Mouse (Mus musculus) heart, embryonic 10.5 days (tissue): ENCODE measurements around the gene Zfp36l2. TPM values are rescaled to one million over a fixed set of nuclear protein-coding genes. Genes with fewer than 3 reads are reported as not detected.

ENCODE experiments used
- DNase-seq: peaks from one replicate; pipeline ENCODE4 v3.0.0-alpha.2; 2017; ENCODE audit warnings: low spot score
- H3K27ac ChIP-seq: fragments of 300-500 bp; sonication (generic); 2 replicates; pipeline ENCODE4 v1.5.1; 2016; ENCODE audit warnings: mild to moderate bottlenecking
- H3K27me3 ChIP-seq: fragments of 300-500 bp; sonication (generic); 2 replicates; pipeline ENCODE4 v1.6.1; 2016; ENCODE audit warnings: mild to moderate bottlenecking; ENCODE audit not compliant: poor library complexity, insufficient read depth, severe bottlenecking
- H3K36me3 ChIP-seq: fragments of 300-500 bp; sonication (generic); 2 replicates; pipeline ENCODE4 v1.6.1; 2016; ENCODE audit warnings: mild to moderate bottlenecking, moderate library complexity
- H3K4me1 ChIP-seq: fragments of 300-500 bp; sonication (generic); 2 replicates; pipeline ENCODE4 v1.6.1; 2016; ENCODE audit warnings: mild to moderate bottlenecking
- H3K4me3 ChIP-seq: fragments of 300-500 bp; sonication (generic); 2 replicates; pipeline ENCODE4 v1.5.1; 2016; ENCODE audit warnings: mild to moderate bottlenecking, moderate library complexity
- H3K9me3 ChIP-seq: fragments of 300-500 bp; sonication (generic); 2 replicates; pipeline ENCODE4 v1.6.1; 2016; ENCODE audit warnings: mild to moderate bottlenecking, moderate library complexity
- WGBS: fragments of 180-500 bp; shearing (Covaris S2); methylation state at CpG from one replicate; pipeline ENCODE4 v1.1.7; 2016; 5-methylcytosine and 5-hydroxymethylcytosine counted together
- polyA plus RNA-seq: library from polyadenylated mRNA; unstranded; fragments of >200 nt; fragmentation: Nextera tagmentation; extraction: Ambion mirVana; gene quantifications from 2 replicates; pipeline ENCODE4 v1.2.1, GENCODE M21; 2016

Gene Zfp36l2
- polyA plus RNA-seq, 1 experiment from 2014 or later: 10.4 TPM

GRCm38 (mm10) chr17:84143219-84143844 lies 44.4 kb downstream of the Zfp36l2 start:
- Histone ChIP-seq H3K4me3 (no peak overlapping the region), H3K27me3 (no peaks in the 10 kb centered on the region), H3K4me1 (peaks cover 70% of the 10 kb centered on the region), H3K9me3 (no peaks in the 10 kb centered on the region), H3K36me3 (no peaks in the 10 kb centered on the region), H3K27ac (peak overlapping the region; percentile 69)
- 50% methylated on average over 12 of the region's 12 CpGs for WGBS
- DNase-seq: no peak

- peaks cover 66% of the 10 kb centered on the region for H3K4me1 ChIP-seq
- peak overlapping the region; percentile 77 for H3K27ac ChIP-seq
- DNase-seq: no peak
These were observed 46.1 kb downstream of the Zfp36l2 start for GRCm38 (mm10) chr17:84141691-84142090.

GRCm38 (mm10) chr17:84140822-84141507 lies 46.8 kb downstream of the Zfp36l2 start:
- Histone ChIP-seq H3K9me3 (no peaks in the 10 kb centered on the region), H3K27ac (peak overlapping the region; percentile 77), H3K36me3 (no peaks in the 10 kb centered on the region), H3K27me3 (no peaks in the 10 kb centered on the region), H3K4me1 (peaks cover 66% of the 10 kb centered on the region), H3K4me3 (no peak overlapping the region)
- 46% methylated on average over 10 of the region's 10 CpGs for WGBS
- no peak for DNase-seq

More at GRCm38 (mm10) chr17:84141691-84142090, 46.1 kb downstream of the Zfp36l2 start:
- no peaks in the 10 kb centered on the region for H3K36me3 ChIP-seq
- no peak overlapping the region for H3K4me3 ChIP-seq
- no peaks in the 10 kb centered on the region for H3K27me3 ChIP-seq
- WGBS: 66% methylated on average over 6 of the region's 6 CpGs
- no peaks in the 10 kb centered on the region for H3K9me3 ChIP-seq

- Histone ChIP-seq H3K27me3 (no peaks in the 10 kb centered on the region), H3K36me3 (no peaks in the 10 kb centered on the region), H3K27ac (peak overlapping the region; percentile 7; the same call in 1 of the 2 replicates), H3K4me3 (no peak overlapping the region), H3K4me1 (peaks cover 63% of the 10 kb centered on the region), H3K9me3 (no peaks in the 10 kb centered on the region)
- WGBS: 88% methylated on average over 11 of the region's 11 CpGs
- no peak for DNase-seq
These were observed 50.2 kb downstream of the Zfp36l2 start for GRCm38 (mm10) chr17:84137393-84138171.

GRCm38 (mm10) chr17:84136669-84137392 lies 50.9 kb downstream of the Zfp36l2 start:
- Histone ChIP-seq H3K9me3 (no peaks in the 10 kb centered on the region), H3K27me3 (no peaks in the 10 kb centered on the region), H3K27ac (peak overlapping the region; percentile 7; the same call in 1 of the 2 replicates), H3K4me1 (peaks cover 56% of the 10 kb centered on the region), H3K36me3 (no peaks in the 10 kb centered on the region), H3K4me3 (no peak overlapping the region)
- DNase-seq: no peak
- WGBS: 26% methylated on average over 9 of the region's 10 CpGs

DNA sequence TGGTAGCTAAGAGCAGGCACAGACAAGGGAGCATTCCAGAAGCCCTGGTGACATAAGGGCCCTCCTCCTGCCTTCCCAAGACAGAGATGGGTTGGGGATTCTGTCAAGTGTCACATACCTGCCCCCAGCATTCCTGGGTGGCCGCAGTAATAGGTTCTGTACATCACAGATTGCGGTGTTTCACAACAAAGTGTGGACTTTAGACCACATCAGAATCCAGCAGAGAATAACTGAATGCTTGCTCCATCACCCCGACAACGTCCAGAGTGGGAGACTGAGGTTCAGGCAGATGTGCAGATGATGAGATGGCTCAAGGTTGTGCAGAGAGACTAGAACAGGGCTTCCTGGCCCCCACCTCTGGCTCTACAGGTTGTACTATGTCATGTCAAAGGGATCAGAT lies 51.5 kb downstream of the Zfp36l2 start:
- Histone ChIP-seq H3K4me3 (no peak overlapping the region), H3K4me1 (peaks cover 50% of the 10 kb centered on the region), H3K27me3 (no peaks in the 10 kb centered on the region), H3K36me3 (no peaks in the 10 kb centered on the region), H3K9me3 (no peaks in the 10 kb centered on the region), H3K27ac (0 out of 2 replicates have a peak overlapping the region, but pooled peaks have one; percentile 3)
- DNase-seq: no peak
- 83% methylated on average over 4 of the region's 4 CpGs for WGBS

DNA sequence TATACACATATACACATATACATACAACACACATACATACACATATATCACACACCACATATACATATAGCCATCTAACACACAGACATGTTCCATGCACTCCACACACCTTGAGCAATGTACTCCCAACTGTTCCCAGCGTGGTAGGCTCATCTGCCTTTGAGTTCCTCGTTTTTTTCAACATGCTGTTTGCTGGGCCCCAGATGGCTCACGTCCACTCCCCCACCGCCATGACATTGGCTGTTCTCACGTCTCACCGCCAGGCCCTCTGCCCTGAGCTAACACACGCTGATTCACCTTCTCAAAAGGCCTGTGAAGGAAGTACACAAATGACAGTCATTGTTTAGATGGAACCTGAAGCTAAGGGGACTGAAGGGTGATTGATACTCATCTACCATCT lies 52.5 kb downstream of the Zfp36l2 start:
- no peaks in the 10 kb centered on the region for H3K9me3 ChIP-seq
- DNase-seq: no peak
- H3K27me3 ChIP-seq: no peaks in the 10 kb centered on the region
- 0 out of 2 replicates have a peak overlapping the region, but pooled peaks have one; percentile 3 for H3K27ac ChIP-seq
- H3K4me1 ChIP-seq: peaks cover 40% of the 10 kb centered on the region
- H3K4me3 ChIP-seq: no peak overlapping the region
- 71% methylated on average over 7 of the region's 7 CpGs for WGBS
- H3K36me3 ChIP-seq: no peaks in the 10 kb centered on the region
